Mouse (Mus musculus) heart, postnatal 0 days (tissue): ENCODE results near the gene Rhcg. TPM values are rescaled to one million over a fixed set of nuclear protein-coding genes. Genes with fewer than 3 reads are reported as not detected.

ENCODE experiments used
- ATAC-seq: fragments of 200-750 bp; cut with Nextera tagmentation; 2 replicates; pipeline ENCODE4 v1.8.0; 2017; ENCODE audit warnings: low read depth, moderate number of reproducible peaks, moderate library complexity; ENCODE audit not compliant: insufficient read depth
- DNase-seq: peaks from one replicate; pipeline ENCODE4 v3.0.0-alpha.2; 2016; ENCODE audit warnings: low spot score
- H3K27ac ChIP-seq: fragments of 300-500 bp; sonication (generic); 2 replicates; pipeline ENCODE4 v1.5.1; 2014; ENCODE audit warnings: low read depth, mild to moderate bottlenecking
- H3K27me3 ChIP-seq: fragments of 300-500 bp; sonication (generic); 2 replicates; pipeline ENCODE4 v1.6.1; 2014; ENCODE audit warnings: low read length, mixed read lengths; ENCODE audit not compliant: control insufficient read depth, insufficient read depth
- H3K36me3 ChIP-seq: fragments of 300-500 bp; sonication (generic); replicated peaks from 2 replicates; pipeline ENCODE4 v1.6.1; 2014; ENCODE audit warnings: low read length, mixed read lengths; ENCODE audit not compliant: control insufficient read depth, insufficient read depth
- H3K4me1 ChIP-seq: fragments of 300-500 bp; sonication (generic); 2 replicates; pipeline ENCODE4 v1.6.1; 2014; ENCODE audit warnings: antibody characterized with exemption; ENCODE audit not compliant: control insufficient read depth, insufficient read depth
- H3K4me2 ChIP-seq: fragments of 300-500 bp; sonication (generic); 2 replicates; pipeline ENCODE4 v1.6.1; 2014; ENCODE audit warnings: low read depth, mild to moderate bottlenecking, low read length, moderate library complexity
- H3K4me3 ChIP-seq: fragments of 300-500 bp; sonication (generic); 2 replicates; pipeline ENCODE4 v1.5.1; 2014; ENCODE audit warnings: low read depth, low read length
- H3K9ac ChIP-seq: fragments of 300-500 bp; sonication (generic); replicated peaks from 2 replicates; pipeline ENCODE4 v1.6.1; 2014; ENCODE audit warnings: low read depth, low read length, mixed read lengths
- H3K9me3 ChIP-seq: fragments of 300-500 bp; sonication (generic); replicated peaks from 2 replicates; pipeline ENCODE4 v1.6.1; 2016; ENCODE audit warnings: low read length; ENCODE audit not compliant: control insufficient read depth
- CTCF ChIP-seq: IDR thresholded peaks from 2 replicates; pipeline ENCODE4 v1.5.1; 2016; ENCODE audit warnings: antibody characterized with exemption, control low read depth, low read depth
- EP300 ChIP-seq: IDR thresholded peaks from 2 replicates; pipeline ENCODE4 v1.6.1; 2016; ENCODE audit warnings: antibody characterized with exemption, low read depth
- WGBS: fragments of 180-500 bp; shearing (Covaris S2); extraction: QIAGEN DNeasy Blood & Tissue Kit; methylation state at CpG from one replicate; pipeline ENCODE4 v1.1.7; 2014; 5-methylcytosine and 5-hydroxymethylcytosine counted together
- polyA plus RNA-seq: library from polyadenylated mRNA; unstranded; fragments of >200 nt; fragmentation: Nextera tagmentation; extraction: Ambion mirVana; gene quantifications from 2 replicates; pipeline ENCODE4 v1.2.1, GENCODE M21; 2015
- total RNA-seq: library from RNA; depleted of rRNA; stranded (reverse); fragments of >200 nt; gene quantifications from 2 replicates; pipeline ENCODE4 v1.2.3, GENCODE M21; 2014; ENCODE audit warnings: low replicate concordance

Gene Rhcg
- total and polyA plus RNA-seq, 2 experiments from 2014 or later, result 0.04 to 0.40 TPM

DNA sequence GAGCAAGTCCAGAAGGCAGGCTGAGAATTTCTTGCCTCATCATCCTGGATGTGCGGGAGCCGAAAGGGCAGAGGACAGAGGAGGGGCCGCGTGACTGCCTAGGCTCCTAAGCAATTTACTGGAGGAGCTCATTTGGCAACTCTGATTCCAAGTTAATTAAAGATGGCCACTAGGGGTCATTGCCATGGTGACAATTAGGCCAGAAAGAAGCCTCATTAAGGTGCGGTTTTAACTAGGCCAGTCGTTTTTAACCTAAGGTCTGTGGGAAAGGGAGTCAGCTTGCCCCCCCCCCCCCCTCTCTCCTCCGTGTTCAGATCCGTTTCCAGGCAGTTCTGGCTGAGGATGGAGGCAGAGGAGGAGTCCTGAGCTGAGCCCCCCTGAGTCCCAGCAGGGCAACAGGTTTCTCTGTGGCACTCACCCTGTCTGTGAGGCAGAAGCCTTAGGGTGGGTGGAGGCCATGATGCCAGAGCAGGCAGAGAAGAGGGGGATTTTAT, 59.7 kb downstream of the Rhcg start:
- Histone ChIP-seq H3K36me3 (no peaks in the 10 kb centered on the region), H3K27ac (no peak overlapping the region), H3K9me3 (no peaks in the 10 kb centered on the region), H3K27me3 (peaks cover 79% of the 10 kb centered on the region), H3K4me2 (no peak overlapping the region), H3K4me1 (no peaks in the 10 kb centered on the region), H3K4me3 (no peak overlapping the region), H3K9ac (no peak overlapping the region)
- DNase-seq (no peak), ATAC-seq (no peak)
- no peak for TF ChIP-seq CTCF
- no peak for TF ChIP-seq EP300
- WGBS, result 6% methylated on average over 8 of the region's 8 CpGs

DNA sequence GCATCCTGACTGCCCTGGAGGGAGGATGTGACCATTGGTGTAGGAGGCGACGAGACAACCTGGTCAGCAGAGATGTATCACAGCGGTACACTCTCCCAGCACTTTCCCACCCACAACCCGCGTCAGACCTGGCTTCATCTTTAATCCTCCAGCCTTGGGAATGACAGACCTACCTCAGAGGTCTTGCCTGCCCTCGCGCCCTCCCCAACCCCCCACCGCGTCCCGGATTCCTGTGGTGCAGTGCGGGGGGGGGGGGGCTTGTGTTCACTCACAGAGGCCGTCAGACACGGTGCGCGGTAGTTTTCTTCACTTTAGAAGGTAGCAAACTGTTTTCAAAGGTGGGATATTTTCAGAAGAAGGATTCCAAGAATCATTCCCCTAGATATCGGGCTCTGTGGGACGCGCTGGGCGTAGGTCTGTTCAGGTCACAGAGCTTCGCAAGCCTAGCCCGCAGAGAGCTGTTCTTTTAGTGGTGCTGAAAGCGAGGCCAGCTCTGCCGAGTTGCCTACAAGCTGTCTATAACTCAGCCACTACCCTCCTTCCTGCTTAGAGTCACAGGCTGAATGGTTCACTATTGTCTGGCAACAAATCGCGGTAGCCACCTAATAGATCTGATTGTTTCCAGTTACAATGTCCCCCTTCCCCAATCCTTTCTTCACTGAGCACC, 62.0 kb downstream of the Rhcg start:
- no peak overlapping the region for H3K4me3 ChIP-seq
- H3K27ac ChIP-seq, result no peak overlapping the region
- no peaks in the 10 kb centered on the region for H3K4me1 ChIP-seq
- no peak overlapping the region for H3K4me2 ChIP-seq
- DNase-seq, result peak; percentile 47
- H3K27me3 ChIP-seq, result peaks cover 90% of the 10 kb centered on the region
- H3K9me3 ChIP-seq, result no peaks in the 10 kb centered on the region
- no peak; the same call in 1 of the 2 replicates for ATAC-seq
- TF ChIP-seq EP300, result no peak
- no peak for TF ChIP-seq CTCF
- WGBS, result 2% methylated on average over 25 of the region's 25 CpGs
- H3K36me3 ChIP-seq, result no peaks in the 10 kb centered on the region
- H3K9ac ChIP-seq, result no peak overlapping the region

DNA sequence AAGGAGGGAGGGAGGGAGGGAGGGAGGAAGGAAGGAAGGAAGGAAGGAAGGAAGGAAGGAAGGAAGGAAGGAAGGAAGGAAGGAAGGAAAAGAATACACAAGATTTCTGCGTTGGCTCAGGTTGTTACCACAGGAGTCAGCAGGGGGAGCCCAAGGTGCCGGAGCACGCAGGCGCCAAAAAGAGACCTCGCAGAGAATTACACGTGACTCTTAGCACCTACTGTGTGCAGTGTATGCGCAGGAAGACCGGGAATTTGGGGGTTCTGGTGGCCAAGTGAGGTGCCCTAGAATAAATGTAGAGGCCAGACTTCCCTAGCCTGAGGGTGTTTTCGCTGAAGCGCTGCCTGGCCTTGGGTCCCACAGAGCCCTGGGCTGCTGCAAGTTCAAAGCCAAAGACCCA, 64.8 kb downstream of the Rhcg start:
- Histone ChIP-seq H3K4me3 (no peak overlapping the region), H3K9ac (no peak overlapping the region), H3K27ac (no peak overlapping the region), H3K4me2 (no peak overlapping the region), H3K36me3 (no peaks in the 10 kb centered on the region), H3K27me3 (peaks cover 95% of the 10 kb centered on the region), H3K9me3 (no peaks in the 10 kb centered on the region), H3K4me1 (no peaks in the 10 kb centered on the region)
- TF ChIP-seq CTCF, result peak; percentile 26
- no peak for TF ChIP-seq EP300
- WGBS, result 3% methylated on average over 10 of the region's 10 CpGs
- DNase-seq (no peak), ATAC-seq (no peak)

DNA sequence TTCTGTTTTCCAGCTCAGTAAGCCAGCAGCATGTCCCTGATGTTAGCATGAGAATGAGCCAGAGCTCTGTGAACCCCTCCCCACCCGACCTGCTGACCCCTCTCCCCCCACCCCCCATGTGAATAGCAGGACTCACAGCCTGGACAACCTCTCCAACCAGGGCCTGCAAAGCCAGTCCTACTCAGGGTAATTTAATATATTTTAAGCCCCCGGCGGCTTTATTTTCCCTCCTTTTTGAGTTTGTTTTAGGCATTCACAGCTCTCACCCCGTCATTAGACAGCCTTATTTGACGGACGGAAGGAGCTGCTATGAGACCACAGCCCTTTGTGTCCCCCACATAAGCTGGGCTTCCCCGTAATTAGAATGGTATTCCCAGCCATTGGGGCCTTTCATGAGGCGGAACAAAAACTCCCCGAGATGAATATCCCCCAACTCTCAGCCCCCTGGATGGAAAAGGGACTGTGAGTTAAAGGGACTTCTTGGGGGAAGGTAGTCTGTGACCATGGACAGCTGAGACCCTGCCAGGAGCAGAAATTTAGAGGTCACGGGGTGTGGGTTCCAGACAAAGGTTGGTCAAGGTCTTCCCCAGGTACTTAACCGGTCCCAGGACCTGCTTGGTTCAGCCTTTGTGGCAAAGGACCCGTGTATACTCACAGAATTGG, 68.4 kb downstream of the Rhcg start:
- WGBS, result 37% methylated on average over 12 of the region's 12 CpGs
- Histone ChIP-seq H3K27ac (no peak overlapping the region), H3K9me3 (no peaks in the 10 kb centered on the region), H3K4me1 (no peaks in the 10 kb centered on the region), H3K4me3 (no peak overlapping the region), H3K36me3 (no peaks in the 10 kb centered on the region), H3K4me2 (no peak overlapping the region), H3K9ac (no peak overlapping the region), H3K27me3 (peaks cover 93% of the 10 kb centered on the region)
- DNase-seq (no peak), ATAC-seq (no peak)
- TF ChIP-seq CTCF, result no peak

DNA sequence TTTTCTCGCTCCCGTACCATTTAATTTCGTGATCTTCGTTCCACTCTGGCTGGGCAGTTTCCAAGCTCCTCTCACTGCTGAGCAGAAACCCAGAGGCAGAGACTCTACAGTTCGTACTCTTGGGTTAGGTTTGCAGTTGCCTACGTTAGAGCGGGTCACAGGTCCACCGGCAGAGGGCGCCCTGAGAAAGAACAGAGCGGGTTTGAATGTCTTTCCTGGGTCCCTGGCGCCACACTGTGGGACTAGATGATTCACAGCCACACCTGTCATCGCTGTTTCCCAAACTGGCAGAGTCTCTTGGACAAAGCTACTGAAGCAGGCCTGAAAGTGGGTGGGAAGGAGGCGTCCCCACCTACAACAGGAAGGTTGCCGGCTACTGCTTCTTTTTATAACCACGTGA, 70.4 kb downstream of the Rhcg start:
- H3K36me3 ChIP-seq, result no peaks in the 10 kb centered on the region
- DNase-seq (peak; percentile 38), ATAC-seq (peak; percentile 75)
- 2% methylated on average over 15 of the region's 15 CpGs for WGBS
- H3K9ac ChIP-seq, result no peak overlapping the region
- H3K4me2 ChIP-seq, result no peak overlapping the region
- H3K4me1 ChIP-seq, result no peaks in the 10 kb centered on the region
- TF ChIP-seq EP300, result no peak
- peak; percentile 83 for TF ChIP-seq CTCF
- no peak overlapping the region for H3K27ac ChIP-seq
- H3K9me3 ChIP-seq, result no peaks in the 10 kb centered on the region
- H3K4me3 ChIP-seq, result no peak overlapping the region
- peaks cover 95% of the 10 kb centered on the region for H3K27me3 ChIP-seq

DNA sequence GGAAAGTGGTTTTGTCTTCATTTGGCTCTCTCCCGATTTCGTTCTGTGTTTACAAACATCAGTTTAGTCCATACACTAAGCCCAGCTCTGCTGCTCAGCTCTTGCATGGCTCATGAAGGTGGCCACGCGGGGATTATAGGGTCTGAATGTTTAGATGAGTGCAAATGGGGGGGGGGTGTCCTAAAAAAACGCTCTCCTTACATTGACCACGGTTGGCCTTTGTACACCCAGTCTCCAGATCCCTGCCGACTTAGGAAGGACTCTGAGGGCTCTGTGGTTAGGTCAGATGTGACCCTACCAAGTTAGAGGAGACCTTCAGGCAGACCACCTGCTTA, 72.4 kb downstream of the Rhcg start:
- Histone ChIP-seq H3K36me3 (no peaks in the 10 kb centered on the region), H3K27me3 (peaks cover 95% of the 10 kb centered on the region), H3K9me3 (no peaks in the 10 kb centered on the region), H3K4me3 (peak overlapping the region; percentile 7; the same call in 1 of the 2 replicates), H3K4me2 (no peak overlapping the region), H3K9ac (no peak overlapping the region), H3K27ac (no peak overlapping the region), H3K4me1 (no peaks in the 10 kb centered on the region)
- DNase-seq (no peak), ATAC-seq (no peak)
- TF ChIP-seq EP300, result no peak
- TF ChIP-seq CTCF, result no peak
- 6% methylated on average over 7 of the region's 7 CpGs for WGBS
